Mouse (Mus musculus) liver, adult 2 months (tissue): ENCODE measurements around the gene Crim1. TPM values are rescaled to one million over a fixed set of nuclear protein-coding genes. Genes with fewer than 3 reads are reported as not detected.

Experiments used
- DNase-seq: peaks from one replicate; pipeline ENCODE4 v3.0.0-alpha.2; 2011; ENCODE audit warnings: low read depth, low spot score; ENCODE audit errors: extremely low read depth
- H3K27ac ChIP-seq: fragments of 200-500 bp; replicated peaks from 2 replicates; pipeline ENCODE4 v1.5.1; 2012; ENCODE audit warnings: low read depth, mild to moderate bottlenecking, control low read depth, inconsistent platforms, low read length; ENCODE audit not compliant: insufficient read depth
- H3K27me3 ChIP-seq: fragments of 200-500 bp; 2 replicates; pipeline ENCODE4 v1.6.1; 2012; ENCODE audit warnings: mild to moderate bottlenecking, moderate library complexity, low read length, inconsistent platforms; ENCODE audit not compliant: control insufficient read depth, insufficient read depth
- H3K36me3 ChIP-seq: fragments of 200-500 bp; 2 replicates; pipeline ENCODE4 v1.6.1; 2012; ENCODE audit warnings: low read length, inconsistent platforms; ENCODE audit not compliant: control insufficient read depth, insufficient read depth
- H3K4me1 ChIP-seq: fragments of 200-500 bp; 2 replicates; pipeline ENCODE4 v1.6.1; 2011; ENCODE audit warnings: low read length; ENCODE audit not compliant: control insufficient read depth, insufficient read depth
- H3K4me3 ChIP-seq: fragments of 200-500 bp; 2 replicates; pipeline ENCODE4 v1.5.1; 2011; ENCODE audit warnings: low read depth, mild to moderate bottlenecking, control low read depth, low read length, moderate library complexity; ENCODE audit not compliant: insufficient read depth
- H3K79me2 ChIP-seq: fragments of 200-500 bp; 2 replicates; pipeline ENCODE4 v1.6.1; 2012; ENCODE audit warnings: inconsistent platforms, mild to moderate bottlenecking, low read length, moderate library complexity; ENCODE audit not compliant: control insufficient read depth, insufficient read depth
- H3K9ac ChIP-seq: fragments of 200-500 bp; 2 replicates; pipeline ENCODE4 v1.6.1; 2012; ENCODE audit warnings: low read depth, mild to moderate bottlenecking, control low read depth, inconsistent platforms, low read length
- CTCF ChIP-seq: fragments of 200-500 bp; IDR thresholded peaks from 2 replicates; pipeline ENCODE4 v1.5.1; 2011; ENCODE audit warnings: low read depth, low read length, control low read depth
- POLR2A ChIP-seq: fragments of 200-500 bp; IDR thresholded peaks from 2 replicates; pipeline ENCODE4 v1.6.1; 2011; ENCODE audit warnings: low read length, control low read depth; ENCODE audit not compliant: insufficient read depth; ENCODE audit errors: extremely low read depth
- WGBS: fragments of 180-500 bp; shearing (Covaris S2); methylation state at CpG from one replicate; pipeline ENCODE4 v1.1.7; 2018; 5-methylcytosine and 5-hydroxymethylcytosine counted together
- polyA plus RNA-seq: library from polyadenylated mRNA; depleted of rRNA; stranded (reverse); fragments of >200 nt; gene quantifications from 2 replicates; pipeline ENCODE4 v1.2.3, GENCODE M21; 2012
- total RNA-seq: library from RNA; depleted of rRNA; stranded (reverse); fragments of >200 nt; gene quantifications from 2 replicates; pipeline ENCODE4 v1.2.3, GENCODE M21; 2014

Gene Crim1
- total and polyA plus RNA-seq, 2 experiments: 5.6 to 9.0 TPM

DNA sequence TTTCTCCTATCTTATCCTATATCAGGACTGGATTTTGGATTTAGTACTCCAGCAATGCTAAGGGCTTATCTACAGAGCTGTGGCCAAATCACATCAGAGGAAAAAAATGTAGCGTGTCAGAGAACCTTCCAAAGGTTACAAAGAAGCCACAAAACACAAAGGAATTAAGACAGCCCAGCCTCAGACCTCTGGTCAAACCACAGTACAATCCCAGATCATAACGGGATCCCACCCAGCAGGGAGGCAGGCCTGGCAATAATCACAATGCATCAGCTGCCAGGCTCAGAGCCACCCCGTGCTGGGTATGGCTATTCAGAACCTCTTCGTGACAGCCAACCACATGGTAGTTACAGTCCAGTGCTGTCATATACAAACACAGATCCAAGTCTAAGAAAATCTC is 201.7 kb downstream of the Crim1 start:
- H3K27ac ChIP-seq: peak overlapping the region; percentile 99
- WGBS: 8% methylated on average over 4 of the region's 4 CpGs
- peaks cover 12% of the 10 kb centered on the region for H3K36me3 ChIP-seq
- TF ChIP-seq POLR2A (no peak), CTCF (no peak)
- no peak for DNase-seq
- H3K9ac ChIP-seq: peak overlapping the region; percentile 54
- H3K79me2 ChIP-seq: peaks cover 3% of the 10 kb centered on the region; the same call in 1 of the 2 replicates
- H3K4me3 ChIP-seq: no peak overlapping the region
- H3K4me1 ChIP-seq: peaks cover 27% of the 10 kb centered on the region
- H3K27me3 ChIP-seq: no peaks in the 10 kb centered on the region

DNA sequence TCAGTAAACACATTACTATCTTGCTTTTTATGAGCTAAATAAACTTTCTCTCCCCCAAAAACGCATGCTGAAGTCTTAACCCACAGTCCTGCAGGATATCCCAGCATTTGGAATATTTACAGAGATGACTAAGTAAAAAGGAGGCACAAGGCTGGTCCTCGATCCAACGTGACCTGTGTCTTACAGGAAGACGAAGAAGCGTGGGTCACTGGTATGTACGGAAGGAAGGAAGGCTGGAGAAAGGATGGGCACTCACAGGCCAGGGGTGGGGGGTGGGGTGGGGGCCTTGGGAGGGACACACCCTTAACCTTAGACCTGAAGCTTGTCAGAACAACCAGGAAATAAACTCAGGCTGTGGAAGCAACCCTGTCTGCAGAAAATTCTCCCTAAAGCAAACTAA is 202.1 kb downstream of the Crim1 start:
- peaks cover 3% of the 10 kb centered on the region; the same call in 1 of the 2 replicates for H3K79me2 ChIP-seq
- H3K27me3 ChIP-seq: no peaks in the 10 kb centered on the region
- H3K9ac ChIP-seq: no peak overlapping the region
- DNase-seq: no peak
- H3K4me1 ChIP-seq: peaks cover 32% of the 10 kb centered on the region
- no peak overlapping the region for H3K4me3 ChIP-seq
- no peak for TF ChIP-seq CTCF
- TF ChIP-seq POLR2A: no peak
- H3K27ac ChIP-seq: peak overlapping the region; percentile 99
- H3K36me3 ChIP-seq: peaks cover 12% of the 10 kb centered on the region
- 50% methylated on average over 6 of the region's 6 CpGs for WGBS

DNA sequence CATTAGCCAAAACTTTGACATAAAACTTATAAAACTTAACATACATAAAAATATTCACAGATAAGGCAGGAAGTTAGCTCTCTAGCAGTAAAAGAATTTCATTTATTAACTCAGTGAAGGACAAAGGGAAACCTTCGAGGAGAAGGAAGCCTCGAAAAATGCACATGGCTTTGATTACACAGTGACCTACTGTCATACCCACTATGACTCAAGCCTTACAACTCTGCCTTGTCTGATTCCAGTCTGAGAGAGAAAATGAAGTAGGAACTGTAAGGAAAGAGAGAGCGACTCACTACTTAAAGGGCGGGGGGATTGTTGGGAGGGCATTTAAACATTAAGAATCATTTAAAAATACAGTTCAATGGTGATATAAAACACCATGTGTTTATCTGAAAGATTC is 203.2 kb downstream of the Crim1 start:
- no peak for DNase-seq
- Histone ChIP-seq H3K79me2 (no peaks in the 10 kb centered on the region; the same call in 1 of the 2 replicates), H3K4me1 (peaks cover 35% of the 10 kb centered on the region), H3K9ac (no peak overlapping the region), H3K27me3 (no peaks in the 10 kb centered on the region), H3K27ac (no peak overlapping the region), H3K4me3 (no peak overlapping the region), H3K36me3 (peaks cover 12% of the 10 kb centered on the region)
- WGBS: 79% methylated on average over 4 of the region's 4 CpGs
- TF ChIP-seq POLR2A (no peak), CTCF (no peak)

GRCm38 (mm10) chr17:78403804-78404203 is 203.8 kb downstream of the Crim1 start:
- no peak overlapping the region for H3K27ac ChIP-seq
- H3K36me3 ChIP-seq: peaks cover 12% of the 10 kb centered on the region
- 70% methylated on average over 9 of the region's 9 CpGs for WGBS

DNA sequence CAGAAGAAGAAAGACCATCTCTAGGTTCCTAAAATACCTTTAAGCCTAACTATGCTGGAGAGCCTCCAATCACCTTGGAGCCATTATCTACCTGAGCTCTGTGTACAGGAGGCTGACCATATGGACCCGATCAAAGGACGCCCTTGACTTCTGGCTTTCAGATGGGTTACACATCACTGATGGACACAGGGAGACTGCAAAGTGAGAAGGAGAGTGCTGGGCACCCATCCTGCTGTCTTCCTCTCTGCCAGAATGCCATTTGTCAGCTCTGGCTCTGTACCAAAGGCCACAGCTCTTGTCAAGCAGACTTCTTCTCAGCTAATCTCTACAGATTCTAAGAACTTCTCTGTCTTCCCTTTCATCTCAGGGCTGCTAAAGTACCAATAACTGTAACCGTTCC is 205.3 kb downstream of the Crim1 start:
- peaks cover 5% of the 10 kb centered on the region; the same call in 1 of the 2 replicates for H3K79me2 ChIP-seq
- TF ChIP-seq POLR2A (no peak), CTCF (no peak)
- DNase-seq: peak; percentile 67
- H3K9ac ChIP-seq: no peak overlapping the region
- 36% methylated on average over 3 of the region's 3 CpGs for WGBS
- H3K27me3 ChIP-seq: no peaks in the 10 kb centered on the region
- peaks cover 9% of the 10 kb centered on the region for H3K36me3 ChIP-seq
- no peak overlapping the region for H3K4me3 ChIP-seq
- peaks cover 36% of the 10 kb centered on the region for H3K4me1 ChIP-seq
- H3K27ac ChIP-seq: no peak overlapping the region

More at GRCm38 (mm10) chr17:78403804-78404203, 203.8 kb downstream of the Crim1 start:
- TF ChIP-seq CTCF (no peak), POLR2A (no peak)
- no peak overlapping the region for H3K9ac ChIP-seq
- DNase-seq: no peak
- H3K27me3 ChIP-seq: no peaks in the 10 kb centered on the region
- no peaks in the 10 kb centered on the region; the same call in 1 of the 2 replicates for H3K79me2 ChIP-seq
- no peak overlapping the region for H3K4me3 ChIP-seq
- peaks cover 40% of the 10 kb centered on the region for H3K4me1 ChIP-seq

DNA sequence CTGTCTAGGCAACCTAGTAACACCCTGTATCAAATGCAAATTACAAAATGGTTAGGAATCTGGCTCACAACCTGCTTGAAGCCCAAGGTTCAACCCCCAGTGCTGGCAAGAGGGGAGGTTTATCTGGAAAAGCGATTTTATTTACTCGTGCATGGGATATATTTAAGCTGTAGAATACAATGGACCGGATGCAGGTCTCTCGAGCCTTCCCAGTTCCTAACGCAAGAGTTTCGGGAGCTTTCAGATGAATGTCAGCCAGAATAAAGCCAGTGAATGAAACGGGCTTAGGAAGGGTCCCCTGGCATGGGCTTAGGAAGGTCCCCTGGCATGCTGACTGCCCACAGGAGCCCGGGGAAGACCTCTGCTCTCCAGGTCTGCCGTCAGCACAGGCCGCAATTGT is 206.8 kb downstream of the Crim1 start:
- peak; percentile 48 for DNase-seq
- Histone ChIP-seq H3K4me3 (no peak overlapping the region), H3K79me2 (peaks cover 9% of the 10 kb centered on the region; the same call in 1 of the 2 replicates), H3K9ac (peak overlapping the region; percentile 73), H3K36me3 (peaks cover 20% of the 10 kb centered on the region), H3K27me3 (no peaks in the 10 kb centered on the region), H3K4me1 (peaks cover 24% of the 10 kb centered on the region), H3K27ac (peak overlapping the region; percentile 99)
- TF ChIP-seq CTCF: no peak
- no peak for TF ChIP-seq POLR2A
- 50% methylated on average over 10 of the region's 10 CpGs for WGBS
